Mouse (Mus musculus): ENCODE data around the gene Gdi2. TPM values are rescaled to one million over a fixed set of nuclear protein-coding genes. Genes with fewer than 3 reads are reported as not detected.

The Gdi2 gene
- polyA plus RNA-seq, 1 experiment from 2014 or later, result 333 TPM

DNA sequence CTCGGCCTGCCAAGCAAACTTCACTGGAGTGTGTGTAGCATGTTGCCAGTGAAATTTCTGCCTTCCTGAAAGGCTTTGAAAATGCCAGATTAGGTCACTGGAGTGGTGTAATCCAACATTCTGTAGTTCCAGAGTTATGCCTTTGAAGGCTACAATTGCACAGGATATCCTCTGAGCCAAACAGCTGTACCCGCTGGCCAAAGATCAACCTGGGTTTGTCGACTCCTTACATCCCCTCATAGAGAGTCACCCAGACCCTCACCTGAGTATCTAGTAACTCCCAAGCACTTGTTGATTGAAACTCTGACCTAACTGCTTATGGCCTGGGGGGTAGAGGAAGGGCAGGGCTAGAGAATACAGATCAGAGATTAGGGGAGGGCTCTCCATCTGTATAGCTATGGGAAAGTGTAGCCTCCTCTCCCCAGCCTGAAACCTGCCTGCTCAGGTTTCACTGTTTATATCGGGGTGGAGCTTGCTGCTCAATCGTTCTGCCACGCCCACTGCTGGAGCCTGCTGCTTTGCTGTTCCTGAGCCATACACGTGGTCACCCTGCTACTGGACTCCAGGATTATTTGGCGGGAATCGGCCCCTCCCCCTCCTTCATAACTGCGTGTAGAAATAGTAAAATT, 6.1 kb upstream of the Gdi2 start:
- peak; percentile 42; the same call in 1 of the 2 replicates for ATAC-seq (ENCODE audit: insufficient number of reproducible peaks, low FRiP score)
- Histone ChIP-seq H3K9me3 (replicated peaks) (peaks cover 4% of the 10 kb centered on the region; the same call in 1 of the 2 replicates), H3K4me1 (replicated peaks) (0 out of 2 replicates have a peak, but pooled peaks cover 2% of the 10 kb centered on the region), H3K9ac (no peak overlapping the region), H3K4me3 (no peak overlapping the region), H3K27me3 (replicated peaks) (no peaks in the 10 kb centered on the region), H3K27ac (ENCODE audit: poor library complexity, severe bottlenecking) (no peak overlapping the region), H3K36me3 (no peaks in the 10 kb centered on the region), H3K4me2 (peak overlapping the region; percentile 32; the same call in 1 of the 2 replicates)
- WGBS, result 59% methylated on average over 10 of the region's 10 CpGs

DNA sequence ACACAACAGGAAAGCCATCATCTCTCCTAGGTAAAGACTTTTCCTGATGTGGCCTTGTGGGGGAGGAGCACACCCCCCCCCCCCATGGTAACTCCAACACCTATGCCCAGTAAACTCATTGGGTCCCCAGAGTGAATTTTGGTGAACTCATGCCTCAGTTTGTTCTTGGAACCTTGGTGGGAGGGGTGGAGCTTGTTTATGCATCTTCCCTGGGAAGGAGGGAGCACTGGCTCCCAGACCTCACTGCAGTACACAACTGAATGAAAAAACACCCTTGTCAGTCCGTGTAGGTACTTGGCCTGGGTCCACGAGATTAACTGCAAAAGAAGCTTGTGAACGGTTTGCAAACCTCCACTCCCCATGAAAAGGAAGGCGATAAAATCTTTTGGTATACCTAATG, 5.4 kb upstream of the Gdi2 start:
- H3K36me3 ChIP-seq, result no peaks in the 10 kb centered on the region
- no peak overlapping the region for H3K4me3 ChIP-seq
- 0 out of 2 replicates have a peak overlapping the region, but pooled peaks have one; percentile 32 for H3K4me2 ChIP-seq
- no peak overlapping the region for H3K9ac ChIP-seq
- H3K27me3 ChIP-seq (replicated peaks), result no peaks in the 10 kb centered on the region
- no peak for ATAC-seq (ENCODE audit: insufficient number of reproducible peaks, low FRiP score)
- H3K27ac ChIP-seq (ENCODE audit: poor library complexity, severe bottlenecking), result no peak overlapping the region
- 58% methylated on average over 4 of the region's 4 CpGs for WGBS
- peaks cover 4% of the 10 kb centered on the region; the same call in 1 of the 2 replicates for H3K9me3 ChIP-seq (replicated peaks)
- H3K4me1 ChIP-seq (replicated peaks), result 0 out of 2 replicates have a peak, but pooled peaks cover 5% of the 10 kb centered on the region

DNA sequence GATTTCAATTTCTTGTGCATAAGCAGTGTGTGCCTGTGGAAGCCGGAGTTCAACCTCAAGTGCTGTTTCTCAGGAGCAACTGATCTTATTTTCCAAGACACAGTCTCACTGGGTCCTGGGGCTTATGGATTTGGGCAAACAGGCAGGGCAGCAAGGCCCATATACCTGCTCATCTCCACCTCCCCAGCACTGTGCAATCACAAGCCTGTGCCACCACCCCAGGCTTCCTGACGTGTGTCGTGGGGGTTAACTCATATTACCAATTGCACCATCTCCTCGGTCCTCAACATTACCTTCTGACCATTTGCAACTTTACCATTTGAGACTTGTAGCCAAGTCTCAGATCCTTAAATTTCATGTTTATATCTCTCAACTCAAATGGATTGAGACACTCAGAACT, 3.7 kb upstream of the Gdi2 start:
- H3K9me3 ChIP-seq (replicated peaks), result peaks cover 4% of the 10 kb centered on the region; the same call in 1 of the 2 replicates
- H3K4me2 ChIP-seq, result no peak overlapping the region
- no peaks in the 10 kb centered on the region for H3K36me3 ChIP-seq
- 0 out of 2 replicates have a peak, but pooled peaks cover 5% of the 10 kb centered on the region for H3K4me1 ChIP-seq (replicated peaks)
- no peak for ATAC-seq (ENCODE audit: insufficient number of reproducible peaks, low FRiP score)
- no peak overlapping the region for H3K27ac ChIP-seq (ENCODE audit: poor library complexity, severe bottlenecking)
- H3K4me3 ChIP-seq, result no peak overlapping the region
- H3K27me3 ChIP-seq (replicated peaks), result no peaks in the 10 kb centered on the region
- whole genome bisulfite sequencing, result 80% methylated on average over 4 of the region's 4 CpGs
- no peak overlapping the region for H3K9ac ChIP-seq

DNA sequence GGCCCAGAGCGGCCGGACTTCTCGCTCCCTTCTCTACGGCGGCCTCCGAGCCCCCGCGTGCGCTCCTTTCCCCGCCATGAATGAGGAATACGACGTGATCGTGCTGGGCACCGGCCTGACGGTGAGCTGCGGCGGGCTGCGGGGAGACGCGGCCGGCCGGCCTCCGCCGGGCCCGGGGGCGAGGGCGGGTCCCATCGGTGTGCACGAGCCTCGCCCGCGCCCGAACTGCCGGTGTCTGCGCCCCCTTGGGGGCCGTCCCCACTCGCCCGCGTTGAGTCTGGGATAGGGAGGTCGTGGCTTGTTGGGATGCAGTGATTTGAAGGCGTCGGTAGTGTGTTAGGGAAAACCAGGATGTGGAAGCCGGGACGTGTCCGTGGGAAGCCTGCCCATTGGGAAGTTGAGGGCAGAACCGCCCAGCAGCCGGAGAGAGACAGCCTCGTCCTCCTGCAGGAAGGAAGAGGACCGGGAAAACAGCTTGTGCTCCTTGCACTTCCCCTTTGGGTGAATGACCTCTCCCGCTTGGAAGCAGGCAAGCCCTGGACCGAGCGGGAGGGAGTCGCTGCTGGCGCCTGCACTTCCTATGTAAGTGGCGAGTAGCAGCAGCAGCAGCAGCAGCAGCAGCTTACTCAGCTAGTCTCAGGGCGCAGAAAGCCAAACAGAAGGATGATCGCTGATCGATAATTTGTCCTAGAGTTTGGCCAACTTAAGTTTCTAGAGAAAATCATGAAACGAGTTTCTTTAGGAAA, 533 bp downstream of the Gdi2 start:
- Histone ChIP-seq H3K36me3 (no peaks in the 10 kb centered on the region), H3K9ac (peak overlapping the region; percentile 98), H3K4me3 (peak overlapping the region; percentile 96), H3K9me3 (replicated peaks) (no peaks in the 10 kb centered on the region), H3K4me2 (peak overlapping the region; percentile 73), H3K27ac (ENCODE audit: poor library complexity, severe bottlenecking) (peak overlapping the region; percentile 100), H3K4me1 (replicated peaks) (peaks cover 19% of the 10 kb centered on the region), H3K27me3 (replicated peaks) (no peaks in the 10 kb centered on the region)
- WGBS, result under 1% methylated on average over 59 of the region's 59 CpGs
- ATAC-seq (ENCODE audit: insufficient number of reproducible peaks, low FRiP score), result peak; percentile 79

DNA sequence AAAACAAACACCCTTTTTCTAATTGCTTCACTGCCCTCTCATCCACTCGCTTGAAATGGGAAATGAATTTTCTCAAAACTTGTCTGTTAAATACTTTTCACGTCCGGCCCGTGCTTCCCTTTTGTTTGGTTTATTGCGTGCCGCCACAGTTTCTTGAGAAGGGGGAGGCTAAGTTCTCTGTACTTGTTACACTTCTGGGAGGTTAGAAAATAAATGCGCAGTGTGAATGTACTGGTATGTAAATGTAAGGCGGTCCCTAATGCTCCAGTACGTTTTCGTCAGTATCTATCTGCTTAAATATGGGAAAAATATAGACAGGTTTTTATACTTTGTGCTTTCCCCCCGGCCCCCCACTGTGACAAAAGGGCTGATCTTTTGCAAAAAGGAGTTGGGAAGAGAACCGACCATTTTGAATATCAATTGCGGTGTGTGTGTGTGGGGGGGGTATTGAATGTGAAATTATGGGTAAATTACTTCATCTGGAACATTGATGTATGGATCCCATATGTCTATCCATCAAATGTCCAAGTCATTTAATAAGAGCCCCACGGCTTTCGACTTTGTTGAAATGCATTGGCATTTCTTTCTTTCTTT, 1.2 kb downstream of the Gdi2 start:
- H3K4me1 ChIP-seq (replicated peaks), result peaks cover 19% of the 10 kb centered on the region
- 4% methylated on average over 15 of the region's 15 CpGs for WGBS
- H3K9me3 ChIP-seq (replicated peaks), result no peaks in the 10 kb centered on the region
- no peaks in the 10 kb centered on the region for H3K27me3 ChIP-seq (replicated peaks)
- H3K4me2 ChIP-seq, result peak overlapping the region; percentile 73
- ATAC-seq (ENCODE audit: insufficient number of reproducible peaks, low FRiP score), result no peak
- no peaks in the 10 kb centered on the region for H3K36me3 ChIP-seq
- H3K27ac ChIP-seq (ENCODE audit: poor library complexity, severe bottlenecking), result peak overlapping the region; percentile 100
- peak overlapping the region; percentile 96 for H3K4me3 ChIP-seq
- H3K9ac ChIP-seq, result peak overlapping the region; percentile 98

DNA sequence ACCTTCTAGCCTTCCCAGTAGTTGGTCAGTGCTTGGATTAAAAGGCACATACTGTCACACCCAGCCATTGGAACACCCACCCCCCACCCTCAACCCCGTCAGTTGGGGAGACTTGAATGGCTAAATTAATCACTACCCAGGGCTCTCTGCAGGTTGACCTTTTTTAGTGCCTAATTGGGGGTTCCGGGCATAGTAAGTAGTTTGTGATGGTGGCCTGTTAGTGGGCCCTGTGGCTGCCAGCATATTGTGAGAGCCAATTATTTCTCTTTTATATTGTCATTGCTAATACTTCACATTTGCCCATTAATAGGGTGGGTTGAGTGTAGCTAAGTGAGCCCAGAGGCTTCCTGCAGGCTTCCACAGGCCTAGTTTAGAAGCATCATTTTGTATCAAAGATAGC, 2.3 kb downstream of the Gdi2 start:
- peak overlapping the region; percentile 96; the same call in 1 of the 2 replicates for H3K4me3 ChIP-seq
- H3K9me3 ChIP-seq (replicated peaks), result no peaks in the 10 kb centered on the region
- ATAC-seq (ENCODE audit: insufficient number of reproducible peaks, low FRiP score), result no peak
- H3K36me3 ChIP-seq, result no peaks in the 10 kb centered on the region
- peak overlapping the region; percentile 73 for H3K4me2 ChIP-seq
- no peaks in the 10 kb centered on the region for H3K27me3 ChIP-seq (replicated peaks)
- WGBS, result 54% methylated on average over 2 of the region's 2 CpGs
- H3K27ac ChIP-seq (ENCODE audit: poor library complexity, severe bottlenecking), result no peak overlapping the region
- no peak overlapping the region for H3K9ac ChIP-seq
- H3K4me1 ChIP-seq (replicated peaks), result peaks cover 27% of the 10 kb centered on the region

DNA sequence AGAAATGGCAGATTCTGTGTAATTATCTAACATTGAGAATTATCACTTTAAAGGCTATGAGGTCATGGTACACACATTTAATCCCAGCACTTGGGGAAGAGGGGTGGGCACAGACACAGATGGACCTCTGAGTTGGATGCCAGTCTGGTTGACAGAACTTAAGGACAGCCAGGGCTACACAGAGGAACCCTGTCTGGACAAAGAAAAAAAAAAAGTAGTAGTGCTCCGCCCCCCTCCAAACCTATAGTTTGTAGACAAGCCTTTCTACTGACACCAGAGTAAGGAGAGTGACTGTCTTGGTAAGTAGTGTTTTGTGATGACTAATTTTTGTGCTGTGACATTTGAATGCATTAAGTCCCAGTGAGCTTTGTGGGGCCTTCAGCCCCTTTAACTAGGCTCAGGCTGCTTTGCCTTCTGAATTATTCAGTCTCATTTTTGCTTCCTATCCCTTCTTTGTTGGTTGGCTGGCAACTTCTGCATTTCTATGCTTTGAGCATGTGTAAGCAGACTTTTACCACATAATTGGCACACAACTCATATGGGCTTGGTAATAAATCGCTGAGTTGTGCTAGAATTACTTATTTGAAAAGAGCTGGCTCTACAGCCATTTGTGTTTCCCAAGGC, 3.4 kb downstream of the Gdi2 start:
- 0 out of 2 replicates have a peak, but pooled peaks cover 3% of the 10 kb centered on the region for H3K36me3 ChIP-seq
- H3K4me1 ChIP-seq (replicated peaks), result peaks cover 38% of the 10 kb centered on the region
- H3K9me3 ChIP-seq (replicated peaks), result no peaks in the 10 kb centered on the region
- H3K27me3 ChIP-seq (replicated peaks), result no peaks in the 10 kb centered on the region
- no peak overlapping the region for H3K4me2 ChIP-seq
- H3K9ac ChIP-seq, result no peak overlapping the region
- H3K4me3 ChIP-seq, result no peak overlapping the region
- WGBS, result 90% methylated on average over 2 of the region's 2 CpGs
- no peak overlapping the region for H3K27ac ChIP-seq (ENCODE audit: poor library complexity, severe bottlenecking)
- no peak for ATAC-seq (ENCODE audit: insufficient number of reproducible peaks, low FRiP score)

DNA sequence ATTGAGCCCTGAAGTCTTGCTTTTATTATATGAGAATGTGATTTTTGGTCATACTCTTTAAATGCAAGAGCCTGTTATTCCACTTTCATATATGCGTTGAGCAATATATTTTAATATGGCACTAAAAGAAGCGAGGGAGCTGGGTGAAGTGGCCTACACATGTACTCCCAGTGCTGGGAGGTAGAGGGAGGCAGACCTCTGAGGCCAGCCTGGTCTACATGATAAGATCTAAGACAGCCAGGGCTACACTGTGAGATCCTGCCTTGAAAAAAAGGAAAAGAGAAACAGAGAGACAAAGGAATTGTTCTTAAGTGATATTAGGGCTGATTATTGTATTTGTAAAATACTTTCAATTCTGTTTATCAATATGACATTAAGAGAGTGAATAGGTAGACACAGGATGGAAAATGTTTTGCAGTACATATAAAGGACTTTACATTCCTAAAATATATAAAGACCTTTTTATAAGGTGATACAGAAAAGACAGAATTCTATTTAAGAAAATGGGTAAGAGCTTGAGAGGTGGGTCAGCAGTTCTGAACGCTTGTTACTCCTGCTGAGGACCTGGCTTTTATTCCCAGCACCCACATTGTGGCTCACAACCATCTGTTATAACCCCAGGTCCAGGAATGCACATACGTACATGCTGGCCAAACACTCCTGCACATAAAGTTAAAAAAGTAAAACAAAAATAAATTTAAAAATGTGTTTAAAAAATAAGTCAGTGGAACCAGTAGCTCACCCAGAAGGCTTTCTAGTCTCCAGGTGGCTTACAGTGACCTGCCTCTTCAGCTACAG, 6.4 kb downstream of the Gdi2 start:
- no peak overlapping the region for H3K4me2 ChIP-seq
- whole genome bisulfite sequencing, result 92% methylated on average over 4 of the region's 4 CpGs
- H3K27ac ChIP-seq (ENCODE audit: poor library complexity, severe bottlenecking), result no peak overlapping the region
- H3K4me1 ChIP-seq (replicated peaks), result peaks cover 32% of the 10 kb centered on the region
- H3K4me3 ChIP-seq, result no peak overlapping the region
- no peaks in the 10 kb centered on the region for H3K9me3 ChIP-seq (replicated peaks)
- H3K27me3 ChIP-seq (replicated peaks), result no peaks in the 10 kb centered on the region
- ATAC-seq (ENCODE audit: insufficient number of reproducible peaks, low FRiP score), result no peak
- no peak overlapping the region for H3K9ac ChIP-seq
- peaks cover 11% of the 10 kb centered on the region for H3K36me3 ChIP-seq

DNA sequence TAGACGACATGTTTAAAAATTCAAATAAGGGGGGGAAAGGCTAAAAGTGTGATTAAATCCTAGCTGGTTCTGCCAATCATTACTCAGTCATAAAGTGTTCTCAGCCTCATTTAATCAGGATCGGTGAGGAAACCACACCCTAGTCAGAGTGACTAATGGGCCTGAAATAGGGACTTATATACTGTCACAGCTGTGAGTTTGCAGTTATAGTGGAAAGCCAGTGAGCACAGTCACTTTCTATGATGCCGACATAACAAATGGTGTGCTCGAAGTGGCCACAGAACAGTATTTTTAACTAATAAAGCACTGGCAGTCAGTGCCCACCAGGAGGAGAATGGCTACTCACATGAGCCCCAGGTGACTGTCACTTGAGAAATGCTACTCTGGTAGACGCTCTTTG, 7.1 kb downstream of the Gdi2 start:
- Histone ChIP-seq H3K36me3 (peaks cover 15% of the 10 kb centered on the region), H3K27ac (ENCODE audit: poor library complexity, severe bottlenecking) (peak overlapping the region; percentile 46; the same call in 1 of the 2 replicates), H3K9me3 (replicated peaks) (no peaks in the 10 kb centered on the region), H3K27me3 (replicated peaks) (no peaks in the 10 kb centered on the region), H3K9ac (no peak overlapping the region), H3K4me1 (replicated peaks) (peaks cover 29% of the 10 kb centered on the region), H3K4me3 (no peak overlapping the region), H3K4me2 (peak overlapping the region; percentile 25; the same call in 1 of the 2 replicates)
- no peak for ATAC-seq (ENCODE audit: insufficient number of reproducible peaks, low FRiP score)
- 72% methylated on average over 5 of the region's 5 CpGs for WGBS

DNA sequence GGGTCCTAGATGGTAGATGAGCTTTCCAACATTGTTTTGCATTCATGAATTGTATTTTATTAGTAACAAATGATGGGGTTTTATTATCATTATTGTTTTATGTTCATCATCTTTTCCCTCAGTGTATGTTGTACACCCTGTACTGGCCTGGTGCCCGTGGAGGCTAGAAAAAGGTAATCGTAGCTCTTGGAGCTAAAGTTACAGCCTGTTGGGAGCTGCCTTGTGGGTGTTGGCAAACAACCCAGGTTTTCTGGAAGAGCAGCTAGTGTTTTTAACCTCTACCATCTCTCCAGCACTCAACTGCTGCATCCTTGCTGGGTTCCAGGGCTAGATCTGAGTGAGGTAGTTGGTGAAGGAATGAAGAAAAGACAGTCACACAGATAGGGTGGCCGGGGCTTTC, 9.5 kb downstream of the Gdi2 start:
- no peak overlapping the region for H3K9ac ChIP-seq
- no peak for ATAC-seq (ENCODE audit: insufficient number of reproducible peaks, low FRiP score)
- H3K27ac ChIP-seq (ENCODE audit: poor library complexity, severe bottlenecking), result no peak overlapping the region
- peaks cover 19% of the 10 kb centered on the region for H3K4me1 ChIP-seq (replicated peaks)
- no peaks in the 10 kb centered on the region for H3K27me3 ChIP-seq (replicated peaks)
- H3K4me2 ChIP-seq, result no peak overlapping the region
- 81% methylated on average over 3 of the region's 3 CpGs for WGBS
- H3K9me3 ChIP-seq (replicated peaks), result no peaks in the 10 kb centered on the region
- no peak overlapping the region for H3K4me3 ChIP-seq
- peaks cover 24% of the 10 kb centered on the region for H3K36me3 ChIP-seq

Data from heart, embryonic 12.5 days (tissue).